Mouse (Mus musculus) left cerebral cortex, postnatal 25 days (tissue): ENCODE data around the gene Usp42. TPM values are rescaled to one million over a fixed set of nuclear protein-coding genes. Genes with fewer than 3 reads are reported as not detected.

Experiments used
- total RNA-seq, 2 experiments: library from RNA; stranded (reverse); gene quantifications; 2 replicates each; pipeline ENCODE4 v1.2.3; 2021

Usp42 gene
- total RNA-seq, 2 experiments from 2014 or later, result 22.1 to 24.0 TPM

Other genes starting within 250 kb of the Usp42 start
- gene Rac1, start 204.2 kb downstream of the Usp42 start, total RNA-seq, result 100 to 1,000 TPM; 354 to 378 TPM
- 10 to 100 TPM; 37.5 to 38.2 TPM for gene Cyth3, start 109.8 kb downstream of the Usp42 start, total RNA-seq
- 10 to 100 TPM; 45.9 TPM for gene Eif2ak1, start 85.5 kb upstream of the Usp42 start, total RNA-seq
- not detected for gene Ankrd61, start 165.4 kb upstream of the Usp42 start, total RNA-seq
- 10 to 100 TPM; 36.6 to 39.0 TPM for gene Aimp2, start 177.6 kb upstream of the Usp42 start, total RNA-seq
- gene Pms2, start 177.7 kb upstream of the Usp42 start, total RNA-seq, result 10 to 100 TPM; 15.0 to 15.3 TPM
- gene Gm42421, start 195.9 kb upstream of the Usp42 start, total RNA-seq, result 1 to 10 TPM; 1.7 to 2.6 TPM
- 1 to 10 TPM; 4.2 to 5.5 TPM for gene Rsph10b, start 200.8 kb upstream of the Usp42 start, total RNA-seq